Mouse (Mus musculus) liver, postnatal 0 days (tissue): ENCODE data around the gene Dmc1.

ENCODE experiments used
- CTCF ChIP-seq: sonication (generic); IDR thresholded peaks from 2 replicates; pipeline ENCODE4 v1.5.1; 2016; ENCODE audit warnings: antibody characterized with exemption, low read depth
- EP300 ChIP-seq: IDR thresholded peaks from 2 replicates; pipeline ENCODE4 v1.6.1; 2016; ENCODE audit warnings: antibody characterized with exemption, low read depth, mild to moderate bottlenecking

DNA sequence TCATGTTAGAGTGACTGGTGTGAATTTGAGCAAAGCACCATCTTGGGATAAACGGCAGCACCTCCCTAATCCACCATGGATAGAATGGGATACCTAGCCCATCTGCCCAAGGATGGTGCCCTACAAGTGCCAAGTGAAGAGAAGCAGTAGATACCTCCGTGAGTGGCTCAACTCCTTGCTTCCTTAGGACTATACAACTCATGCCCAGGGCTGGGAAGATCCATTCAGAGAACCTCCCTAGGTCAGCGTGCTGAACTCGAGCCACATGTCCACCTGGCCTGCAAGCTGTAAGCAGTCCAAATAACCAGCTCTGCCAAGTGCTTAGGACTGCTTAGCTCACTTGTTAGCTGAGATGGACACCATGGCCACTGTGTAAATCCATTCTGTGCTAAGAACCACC, 77.7 kb downstream of the Dmc1 start:
- no peak for TF ChIP-seq CTCF
- TF ChIP-seq EP300, result no peak
